Mouse (Mus musculus) ES-Bruce4 (cell line): Measurements from ENCODE around the gene Slc7a14. TPM values are rescaled to one million over a fixed set of nuclear protein-coding genes. Genes with fewer than 3 reads are reported as not detected.

Source experiments
- H3K27ac ChIP-seq: 2 replicates; pipeline ENCODE4 v1.5.1; 2012; ENCODE audit warnings: low read length, inconsistent platforms; ENCODE audit not compliant: insufficient read depth
- H3K27me3 ChIP-seq: 2 replicates; pipeline ENCODE4 v1.6.1; 2012; ENCODE audit warnings: mild to moderate bottlenecking, low read length, inconsistent platforms; ENCODE audit not compliant: control insufficient read depth, poor library complexity, insufficient read depth, severe bottlenecking
- H3K36me3 ChIP-seq: 2 replicates; pipeline ENCODE4 v1.6.1; 2012; ENCODE audit warnings: inconsistent platforms, mild to moderate bottlenecking, low read length, moderate library complexity; ENCODE audit not compliant: control insufficient read depth, poor library complexity, insufficient read depth, severe bottlenecking
- H3K4me1 ChIP-seq: one replicate; pipeline ENCODE4 v1.8.1; 2011; ENCODE audit warnings: low read length; ENCODE audit not compliant: control insufficient read depth, insufficient read depth
- H3K4me3 ChIP-seq: 2 replicates; pipeline ENCODE4 v1.5.1; 2011; ENCODE audit warnings: low read depth, mild to moderate bottlenecking, low read length
- H3K9ac ChIP-seq: 2 replicates; pipeline ENCODE4 v1.6.1; 2012; ENCODE audit warnings: low read depth, mild to moderate bottlenecking, inconsistent platforms; ENCODE audit not compliant: poor library complexity, severe bottlenecking
- H3K9me3 ChIP-seq: replicated peaks from 2 replicates; pipeline ENCODE4 v1.6.1; 2012; ENCODE audit warnings: mild to moderate bottlenecking, low read length, inconsistent platforms; ENCODE audit not compliant: control insufficient read depth, poor library complexity, insufficient read depth, severe bottlenecking
- CTCF ChIP-seq: IDR thresholded peaks from one replicate; pipeline ENCODE4 v1.8.1; 2011; ENCODE audit warnings: low read depth, low read length
- EP300 ChIP-seq: IDR thresholded peaks from 2 replicates; pipeline ENCODE4 v1.6.1; 2011; ENCODE audit warnings: low read depth, low read length; ENCODE audit not compliant: insufficient read depth
- POLR2A ChIP-seq: IDR thresholded peaks from one replicate; pipeline ENCODE4 v1.8.1; 2011; ENCODE audit warnings: low read length; ENCODE audit not compliant: insufficient read depth
- polyA plus RNA-seq: library from polyadenylated mRNA; stranded (reverse); fragments of >200 nt; gene quantifications from 2 replicates; pipeline ENCODE4 v1.2.4, GENCODE M21; 2011; ENCODE audit warnings: low read depth; ENCODE audit not compliant: missing spikeins, insufficient read depth, insufficient read length

Slc7a14 gene
- polyA plus RNA-seq, 1 experiment = 0.10 TPM

DNA sequence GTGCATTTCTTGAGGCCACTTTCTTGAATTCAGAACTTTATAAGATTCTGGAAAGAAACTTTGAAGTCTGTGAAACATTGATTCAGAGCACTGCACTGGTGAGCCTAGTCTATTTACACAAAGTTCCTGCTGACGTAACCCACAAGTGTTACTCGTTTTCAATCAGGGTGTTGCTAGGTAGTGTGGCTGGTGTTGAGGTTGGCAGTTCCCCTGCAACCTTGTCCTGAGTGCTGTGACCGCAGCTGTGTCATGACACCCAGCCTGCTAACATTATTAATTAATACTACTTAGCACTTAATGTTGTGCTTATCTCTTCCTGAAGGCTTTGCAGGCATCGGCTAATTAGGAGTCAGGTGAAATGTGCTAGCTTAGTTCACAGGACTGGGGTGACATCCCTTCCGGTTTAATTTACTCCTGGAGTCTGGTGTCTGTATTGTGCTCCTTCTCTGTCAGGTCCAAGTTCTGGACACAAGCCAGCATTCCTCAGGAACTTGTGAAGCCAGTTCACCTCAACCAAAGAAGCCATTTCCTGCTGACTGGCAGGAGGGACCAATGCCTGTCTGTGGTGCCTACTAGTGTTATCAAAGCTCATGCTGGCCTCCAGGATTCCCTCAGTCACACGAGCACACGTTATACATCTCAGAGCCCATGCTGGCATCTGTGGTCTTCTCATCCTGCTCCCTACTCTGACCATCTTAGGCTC lies 50.5 kb downstream of the Slc7a14 start:
- Histone ChIP-seq H3K4me1 (peaks cover 2% of the 10 kb centered on the region), H3K27me3 (no peaks in the 10 kb centered on the region), H3K9me3 (no peaks in the 10 kb centered on the region), H3K9ac (no peak overlapping the region), H3K36me3 (no peaks in the 10 kb centered on the region), H3K27ac (no peak overlapping the region), H3K4me3 (no peak overlapping the region)
- TF ChIP-seq POLR2A = no peak
- TF ChIP-seq CTCF = no peak
- no peak for TF ChIP-seq EP300

DNA sequence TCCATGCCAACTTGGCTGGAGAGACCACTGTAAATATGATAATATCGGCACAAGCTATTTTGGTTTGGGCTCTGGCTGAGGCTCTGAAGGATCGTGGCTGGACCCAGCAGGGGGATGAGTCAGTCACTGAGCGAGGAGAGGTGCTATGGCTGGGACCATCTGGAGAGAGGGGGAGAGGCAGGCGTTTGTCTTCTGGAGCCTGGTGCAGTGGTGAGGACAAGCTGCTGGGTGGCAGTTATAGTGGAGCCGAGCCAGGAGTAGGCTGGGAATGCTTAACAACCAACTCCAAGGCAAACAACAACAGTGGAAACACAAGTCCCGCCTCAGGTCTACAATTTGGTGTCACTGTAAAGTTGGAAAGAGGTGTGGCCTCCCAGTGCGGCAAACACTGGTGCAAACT lies 55.8 kb downstream of the Slc7a14 start:
- Histone ChIP-seq H3K4me1 (no peaks in the 10 kb centered on the region), H3K9me3 (no peaks in the 10 kb centered on the region), H3K36me3 (no peaks in the 10 kb centered on the region), H3K27me3 (no peaks in the 10 kb centered on the region), H3K27ac (no peak overlapping the region), H3K9ac (no peak overlapping the region), H3K4me3 (no peak overlapping the region)
- TF ChIP-seq CTCF = no peak
- TF ChIP-seq EP300 = no peak
- no peak for TF ChIP-seq POLR2A

DNA sequence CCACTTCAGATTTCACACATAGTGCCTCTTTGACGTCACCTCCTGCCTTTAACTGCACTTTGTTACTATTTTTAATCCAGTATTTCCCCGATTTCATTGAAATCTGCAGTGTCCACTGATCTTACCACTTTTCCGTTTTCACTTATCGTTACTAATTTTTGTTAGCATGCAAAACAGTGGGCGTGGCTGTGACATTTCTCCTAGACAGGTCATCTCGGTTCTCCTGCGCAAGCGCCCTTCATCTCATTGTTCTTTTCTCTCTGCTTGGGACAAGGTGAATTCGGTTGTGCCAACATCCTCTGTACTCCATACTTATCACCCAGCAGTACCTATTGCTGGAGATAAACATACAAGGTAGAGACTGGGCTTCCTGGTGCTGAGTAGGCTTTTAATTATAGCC lies 56.3 kb downstream of the Slc7a14 start:
- H3K27me3 ChIP-seq = no peaks in the 10 kb centered on the region

GRCm38 (mm10) chr3:31252566-31252965 lies 57.6 kb downstream of the Slc7a14 start:
- H3K4me1 ChIP-seq = no peaks in the 10 kb centered on the region
- H3K36me3 ChIP-seq = no peaks in the 10 kb centered on the region
- no peaks in the 10 kb centered on the region for H3K9me3 ChIP-seq
- H3K9ac ChIP-seq = no peak overlapping the region
- TF ChIP-seq POLR2A = no peak
- no peak for TF ChIP-seq CTCF
- TF ChIP-seq EP300 = no peak
- H3K27ac ChIP-seq = no peak overlapping the region
- H3K4me3 ChIP-seq = no peak overlapping the region
- H3K27me3 ChIP-seq = no peaks in the 10 kb centered on the region

More for the DNA sequence above, 56.3 kb downstream of the Slc7a14 start:
- no peak overlapping the region for H3K4me3 ChIP-seq
- H3K9ac ChIP-seq = no peak overlapping the region
- TF ChIP-seq CTCF (no peak), POLR2A (no peak), EP300 (no peak)
- H3K27ac ChIP-seq = no peak overlapping the region
- no peaks in the 10 kb centered on the region for H3K36me3 ChIP-seq
- no peaks in the 10 kb centered on the region for H3K9me3 ChIP-seq
- no peaks in the 10 kb centered on the region for H3K4me1 ChIP-seq

DNA sequence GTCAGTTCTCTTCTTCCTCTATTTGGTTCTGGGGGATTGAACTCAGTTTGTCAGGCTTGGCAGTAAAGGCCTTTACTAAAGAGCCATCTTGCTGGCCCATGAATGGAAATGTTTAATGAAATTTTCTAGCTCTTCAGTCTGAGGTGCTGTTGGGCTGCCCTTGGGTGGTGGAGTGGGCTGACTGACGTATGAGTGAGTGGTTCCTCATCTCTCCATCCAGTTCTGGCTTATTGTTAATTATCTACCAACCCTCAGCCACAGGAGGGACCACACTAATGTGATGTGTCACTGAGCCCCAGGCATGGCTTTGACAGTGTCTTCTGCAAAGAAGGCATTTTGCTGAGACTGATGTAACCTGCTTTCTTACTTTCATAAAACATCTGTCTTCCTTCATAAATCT lies 66.7 kb downstream of the Slc7a14 start:
- Histone ChIP-seq H3K27ac (no peak overlapping the region), H3K4me1 (no peaks in the 10 kb centered on the region), H3K9me3 (no peaks in the 10 kb centered on the region), H3K9ac (no peak overlapping the region), H3K36me3 (no peaks in the 10 kb centered on the region), H3K4me3 (no peak overlapping the region), H3K27me3 (no peaks in the 10 kb centered on the region)
- TF ChIP-seq POLR2A (no peak), CTCF (no peak), EP300 (no peak)

DNA sequence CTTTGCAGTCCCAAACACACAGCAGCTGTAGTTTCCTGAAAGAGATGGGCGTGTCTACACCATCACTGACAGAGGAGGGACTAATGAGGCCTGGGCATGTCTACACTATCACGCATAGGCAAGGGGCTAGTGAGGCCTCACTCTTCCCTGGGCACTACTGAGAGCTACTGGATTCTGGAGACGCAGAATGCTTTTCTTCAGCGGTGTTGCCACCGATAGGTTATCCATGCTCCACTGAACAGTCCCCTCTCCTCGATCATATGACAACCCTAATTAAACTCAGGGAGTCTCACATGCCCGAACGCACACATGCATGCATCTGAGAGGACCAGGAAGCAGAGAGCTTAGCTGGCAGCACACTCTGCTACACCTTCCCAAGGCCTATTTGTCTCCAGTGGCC lies 69.3 kb downstream of the Slc7a14 start:
- H3K9ac ChIP-seq = no peak overlapping the region
- H3K4me3 ChIP-seq = no peak overlapping the region
- no peaks in the 10 kb centered on the region for H3K27me3 ChIP-seq
- TF ChIP-seq POLR2A (no peak), EP300 (no peak)
- no peaks in the 10 kb centered on the region for H3K9me3 ChIP-seq
- no peak overlapping the region for H3K27ac ChIP-seq
- no peaks in the 10 kb centered on the region for H3K4me1 ChIP-seq
- no peaks in the 10 kb centered on the region for H3K36me3 ChIP-seq
